Mouse (Mus musculus): Measurements from ENCODE around the gene Hist2h2be. TPM values are rescaled to one million over a fixed set of nuclear protein-coding genes. Genes with fewer than 3 reads are reported as not detected.
A peak's percentile ranks its signal among the peaks of the same experiment; 100 is the strongest.

The Hist2h2be gene
- total and polyA plus RNA-seq, 3 experiments, result 1.8 to 3.2 TPM; not detected in 1

- TF ChIP-seq JUND (IDR thresholded peaks at IDR 0.05; ENCODE audit: low read depth, low read length), result no peak
- peak; percentile 52 for TF ChIP-seq USF1 (IDR thresholded peaks at IDR 0.05; ENCODE audit: low read depth, low read length)
- peak; percentile 69 for TF ChIP-seq NRF1 (IDR thresholded peaks at IDR 0.05; ENCODE audit: insufficient read depth, low read depth, low read length, poor library complexity, severe bottlenecking)
- TF ChIP-seq MYB (IDR thresholded peaks at IDR 0.05; ENCODE audit: low read depth, low read length), result peak; percentile 33; the same call in 1 of the 2 replicates
- no peak for TF ChIP-seq UBTF (IDR thresholded peaks at IDR 0.05; ENCODE audit: borderline replicate concordance, insufficient read depth, low read depth, low read length)
- no peak; the same call in 1 of the 2 replicates for TF ChIP-seq MAFK (IDR thresholded peaks at IDR 0.05; ENCODE audit: borderline replicate concordance, low read depth, low read length)
- TF ChIP-seq ELF1 (IDR thresholded peaks at IDR 0.05; ENCODE audit: low read depth, low read length), result peak; percentile 92
- peak; percentile 90 for TF ChIP-seq MAX (IDR thresholded peaks at IDR 0.05; ENCODE audit: low read length)
- peak; percentile 97 for TF ChIP-seq SIN3A (IDR thresholded peaks at IDR 0.05; ENCODE audit: low read length)
- no peak for TF ChIP-seq RAD21 (IDR thresholded peaks at IDR 0.05; ENCODE audit: low read depth, low read length)
- peak; percentile 99 for TF ChIP-seq POLR2AphosphoS2 (IDR thresholded peaks at IDR 0.05; ENCODE audit: low read length)
- no peak for TF ChIP-seq MEF2A (IDR thresholded peaks at IDR 0.05; ENCODE audit: extremely low read depth, insufficient replicate concordance, low read depth, low read length, poor library complexity, severe bottlenecking)
- TF ChIP-seq POLR2AphosphoS5 (IDR thresholded peaks at IDR 0.05; ENCODE audit: borderline replicate concordance, low read depth, low read length), result peak; percentile 96; the same call in 1 of the 2 replicates
- peak; percentile 100 for TF ChIP-seq HCFC1 (IDR thresholded peaks at IDR 0.05; ENCODE audit: low read depth, low read length)
- peak; percentile 96 for TF ChIP-seq KAT2A (conservative IDR thresholded peaks at IDR 0.05; ENCODE audit: low read depth, low read length)
- TF ChIP-seq BHLHE40 (IDR thresholded peaks at IDR 0.05; ENCODE audit: borderline replicate concordance, low read depth, low read length), result peak; percentile 10
- peak; percentile 21; the same call in 1 of the 2 replicates for TF ChIP-seq GATA1 (IDR thresholded peaks at IDR 0.05; ENCODE audit: low read depth, low read length)
- TF ChIP-seq USF2 (IDR thresholded peaks at IDR 0.05; ENCODE audit: borderline replicate concordance in 1 of 2, insufficient read depth in 1 of 2, low read depth in 1 of 2, low read length in 2 of 2), result no peak
- TF ChIP-seq E2F4 (IDR thresholded peaks at IDR 0.05; ENCODE audit: borderline replicate concordance, low read depth, low read length), result peak; percentile 78; the same call in 1 of the 2 replicates
These were observed 23.7 kb upstream of the Hist2h2be start (continued) for GRCm38 (mm10) chr3:96197129-96197749.

- H3K27ac ChIP-seq (ENCODE audit: control insufficient read depth, low read depth, low read length), result peak overlapping the region; percentile 87
- peak overlapping the region; percentile 79 for H3K9ac ChIP-seq (ENCODE audit: control insufficient read depth, low read depth, low read length, poor library complexity, severe bottlenecking)
- peaks cover 12 to 22% of the 10 kb centered on the region in 2 experiments for H3K4me1 ChIP-seq (ENCODE audit: control insufficient read depth in 1 of 2, insufficient read depth in 2 of 2, low read length in 2 of 2)
- H3K4me3 ChIP-seq (ENCODE audit: control insufficient read depth in 1 of 2, insufficient read depth in 1 of 2, low read depth in 2 of 2, low read length in 2 of 2), result peak overlapping the region; percentile 60 to 61
- no peaks in the 10 kb centered on the region for H3K27me3 ChIP-seq (ENCODE audit: control insufficient read depth in 1 of 2, insufficient read depth in 2 of 2, low read length in 2 of 2)
- no peaks in the 10 kb centered on the region for H3K9me3 ChIP-seq (replicated peaks; ENCODE audit: insufficient read depth, low read length)
- DNase-seq (ENCODE audit: low read depth, low spot score), result peak; percentile 94
- H3K36me3 ChIP-seq (ENCODE audit: control insufficient read depth in 1 of 2, insufficient read depth in 2 of 2, low read length in 2 of 2), result peaks cover 0 to 16% of the 10 kb centered on the region in 2 experiments; a peak in 2 of 4 replicates
- peaks cover 9% of the 10 kb centered on the region; the same call in 1 of the 2 replicates for H3K79me2 ChIP-seq (ENCODE audit: control insufficient read depth, insufficient read depth, low read length, poor library complexity)
- TF ChIP-seq MAZ (IDR thresholded peaks at IDR 0.05; ENCODE audit: low read depth, low read length), result 0 out of 2 replicates have a peak, but pooled peaks have one; percentile 41
- peak; percentile 74 for TF ChIP-seq MAX (IDR thresholded peaks at IDR 0.05; ENCODE audit: low read length)
- TF ChIP-seq ZNF384 (IDR thresholded peaks at IDR 0.05; ENCODE audit: low read depth, low read length), result no peak
- TF ChIP-seq HCFC1 (IDR thresholded peaks at IDR 0.05; ENCODE audit: low read depth, low read length), result no peak
- peak; percentile 13; the same call in 1 of the 2 replicates for TF ChIP-seq SIN3A (IDR thresholded peaks at IDR 0.05; ENCODE audit: low read length)
- TF ChIP-seq CHD1 (IDR thresholded peaks at IDR 0.05; ENCODE audit: low read depth, low read length), result 0 out of 2 replicates have a peak, but pooled peaks have one; percentile 17
- no peak for TF ChIP-seq MAFK (IDR thresholded peaks at IDR 0.05; ENCODE audit: borderline replicate concordance, low read depth, low read length)
- TF ChIP-seq ELF1 (IDR thresholded peaks at IDR 0.05; ENCODE audit: low read depth, low read length), result 0 out of 2 replicates have a peak, but pooled peaks have one; percentile 4
- peak; percentile 82 for TF ChIP-seq TBP (IDR thresholded peaks at IDR 0.05; ENCODE audit: low read depth, low read length)
- peak; percentile 74 for TF ChIP-seq BHLHE40 (IDR thresholded peaks at IDR 0.05; ENCODE audit: borderline replicate concordance, low read depth, low read length)
- no peak for TF ChIP-seq CTCF (IDR thresholded peaks at IDR 0.05 in 2 of 3, conservative IDR thresholded peaks at IDR 0.05 in 1 of 3; ENCODE audit: control insufficient read depth in 1 of 3, insufficient read depth in 1 of 3, low read depth in 2 of 3, low read length in 3 of 3, poor library complexity in 1 of 3, severe bottlenecking in 1 of 3)
- no peak for TF ChIP-seq KAT2A (conservative IDR thresholded peaks at IDR 0.05; ENCODE audit: low read depth, low read length)
- no peak for TF ChIP-seq UBTF (IDR thresholded peaks at IDR 0.05; ENCODE audit: borderline replicate concordance, insufficient read depth, low read depth, low read length)
- no peak for TF ChIP-seq CHD2 (IDR thresholded peaks at IDR 0.05; ENCODE audit: low read length)
- no peak for TF ChIP-seq RAD21 (IDR thresholded peaks at IDR 0.05; ENCODE audit: low read depth, low read length)
- no peak; a peak in 1 of 4 replicates for TF ChIP-seq EP300 (IDR thresholded peaks at IDR 0.05; ENCODE audit: low read depth in 1 of 2, low read length in 2 of 2)
- peak; percentile 49; the same call in 1 of the 2 replicates for TF ChIP-seq ZMIZ1 (IDR thresholded peaks at IDR 0.05; ENCODE audit: low read depth, low read length)
- TF ChIP-seq MYB (IDR thresholded peaks at IDR 0.05; ENCODE audit: low read depth, low read length), result no peak
- TF ChIP-seq ETS1 (IDR thresholded peaks at IDR 0.05; ENCODE audit: low read depth, low read length), result peak; percentile 26; the same call in 1 of the 2 replicates
- no peak for TF ChIP-seq JUND (IDR thresholded peaks at IDR 0.05; ENCODE audit: low read depth, low read length)
- TF ChIP-seq NELFE (IDR thresholded peaks at IDR 0.05; ENCODE audit: low read depth, low read length), result peak; percentile 90
- TF ChIP-seq E2F4 (IDR thresholded peaks at IDR 0.05; ENCODE audit: borderline replicate concordance, low read depth, low read length), result no peak
- TF ChIP-seq POLR2AphosphoS5 (IDR thresholded peaks at IDR 0.05; ENCODE audit: borderline replicate concordance, low read depth, low read length), result peak; percentile 72; the same call in 1 of the 2 replicates
These were observed 22.7 kb upstream of the Hist2h2be start for GRCm38 (mm10) chr3:96198181-96198580.

All from MEL (cell line).